Mouse (Mus musculus) forebrain, embryonic 12.5 days (tissue): Measurements from ENCODE around the gene Zfp771. TPM values are rescaled to one million over a fixed set of nuclear protein-coding genes. Genes with fewer than 3 reads are reported as not detected.
A peak's percentile ranks its signal among the peaks of the same experiment; 100 is the strongest.

Source experiments
- ATAC-seq: fragments of 200-750 bp; cut with Nextera tagmentation; 2 replicates; pipeline ENCODE4 v1.8.0; 2017; ENCODE audit warnings: moderate TSS enrichment; ENCODE audit not compliant: low FRiP score
- H3K27ac ChIP-seq: fragments of 300-500 bp; sonication (generic); 2 replicates; pipeline ENCODE4 v1.5.1; 2016; ENCODE audit warnings: mild to moderate bottlenecking
- H3K27me3 ChIP-seq: fragments of 300-500 bp; sonication (generic); 2 replicates; pipeline ENCODE4 v1.6.1; 2016; ENCODE audit warnings: mild to moderate bottlenecking
- H3K36me3 ChIP-seq: fragments of 300-500 bp; sonication (generic); replicated peaks from 2 replicates; pipeline ENCODE4 v1.6.1; 2016; ENCODE audit warnings: mild to moderate bottlenecking
- H3K4me1 ChIP-seq: fragments of 300-500 bp; sonication (generic); 2 replicates; pipeline ENCODE4 v1.6.1; 2016
- H3K4me2 ChIP-seq: fragments of 300-500 bp; sonication (generic); 2 replicates; pipeline ENCODE4 v1.6.1; 2016; ENCODE audit warnings: mild to moderate bottlenecking, moderate library complexity
- H3K4me3 ChIP-seq: fragments of 300-500 bp; sonication (generic); replicated peaks from 2 replicates; pipeline ENCODE4 v1.5.1; 2016; ENCODE audit warnings: mild to moderate bottlenecking
- H3K9ac ChIP-seq: fragments of 300-500 bp; sonication (generic); 2 replicates; pipeline ENCODE4 v1.6.1; 2016; ENCODE audit warnings: mild to moderate bottlenecking
- H3K9me3 ChIP-seq: fragments of 300-500 bp; sonication (generic); 2 replicates; pipeline ENCODE4 v1.6.1; 2016
- WGBS: fragments of 180-500 bp; shearing (Covaris S2); methylation state at CpG from one replicate; pipeline ENCODE4 v1.1.7; 2016; 5-methylcytosine and 5-hydroxymethylcytosine counted together
- polyA plus RNA-seq: library from polyadenylated mRNA; unstranded; fragments of >200 nt; fragmentation: Nextera tagmentation; extraction: Ambion mirVana; gene quantifications from 2 replicates; pipeline ENCODE4 v1.2.1, GENCODE M21; 2016

Gene Zfp771
- polyA plus RNA-seq, 1 experiment from 2014 or later = 60.3 TPM

GRCm38 (mm10) chr7:127260309-127261111, 16.4 kb downstream of the Zfp771 start, which contains the start of gene Dctpp1:
Dctpp1 (minus strand) TSS chr7:127260709.
- H3K4me1 ChIP-seq = peaks cover 19% of the 10 kb centered on the region
- ATAC-seq = peak; percentile 98
- peak within 1 kb of the TSS; percentile 86 for H3K4me2 ChIP-seq
- WGBS = under 1% methylated on average over 50 of the region's 50 CpGs
- H3K36me3 ChIP-seq = peaks cover 23% of the 10 kb centered on the region
- H3K9ac ChIP-seq = peak within 1 kb of the TSS; percentile 75
- no peaks in the 10 kb centered on the region for H3K27me3 ChIP-seq
- peak within 1 kb of the TSS; percentile 71 for H3K4me3 ChIP-seq
- no peak within 1 kb of the TSS for H3K27ac ChIP-seq
- H3K9me3 ChIP-seq = no peaks in the 10 kb centered on the region

GRCm38 (mm10) chr7:127262218-127262961, 18.3 kb downstream of the Zfp771 start:
- peaks cover 7% of the 10 kb centered on the region; the same call in 1 of the 2 replicates for H3K36me3 ChIP-seq
- H3K27ac ChIP-seq = no peak overlapping the region
- H3K9me3 ChIP-seq = no peaks in the 10 kb centered on the region
- 86% methylated on average over 10 of the region's 10 CpGs for WGBS
- H3K4me1 ChIP-seq = peaks cover 19% of the 10 kb centered on the region
- H3K9ac ChIP-seq = no peak overlapping the region
- no peak overlapping the region for H3K4me2 ChIP-seq
- H3K4me3 ChIP-seq = no peak overlapping the region
- no peak for ATAC-seq
- H3K27me3 ChIP-seq = no peaks in the 10 kb centered on the region

- WGBS = 95% methylated on average over 3 of the region's 3 CpGs
- no peak overlapping the region for H3K27ac ChIP-seq
- peaks cover 19% of the 10 kb centered on the region for H3K4me1 ChIP-seq
- H3K4me3 ChIP-seq = no peak overlapping the region
- no peaks in the 10 kb centered on the region for H3K9me3 ChIP-seq
- H3K27me3 ChIP-seq = no peaks in the 10 kb centered on the region
- no peaks in the 10 kb centered on the region for H3K36me3 ChIP-seq
- no peak overlapping the region for H3K9ac ChIP-seq
- ATAC-seq = no peak
- no peak overlapping the region for H3K4me2 ChIP-seq
Observed at GRCm38 (mm10) chr7:127263526-127263925, 19.5 kb downstream of the Zfp771 start.

GRCm38 (mm10) chr7:127270256-127270655, 26.2 kb downstream of the Zfp771 start:
- Histone ChIP-seq H3K9ac (no peak overlapping the region), H3K27me3 (no peaks in the 10 kb centered on the region), H3K36me3 (peaks cover 18% of the 10 kb centered on the region), H3K4me1 (peaks cover 14% of the 10 kb centered on the region), H3K4me2 (no peak overlapping the region), H3K9me3 (no peaks in the 10 kb centered on the region), H3K27ac (no peak overlapping the region), H3K4me3 (no peak overlapping the region)
- ATAC-seq = no peak
- WGBS = 88% methylated on average over 2 of the region's 2 CpGs

- Histone ChIP-seq H3K27ac (no peak overlapping the region), H3K36me3 (peaks cover 18% of the 10 kb centered on the region), H3K4me2 (no peak overlapping the region), H3K9me3 (no peaks in the 10 kb centered on the region), H3K9ac (no peak overlapping the region), H3K4me1 (peaks cover 14% of the 10 kb centered on the region), H3K27me3 (no peaks in the 10 kb centered on the region), H3K4me3 (no peak overlapping the region)
- no peak for ATAC-seq
- WGBS = 93% methylated on average over 5 of the region's 5 CpGs
Observed at GRCm38 (mm10) chr7:127270666-127271065, 26.6 kb downstream of the Zfp771 start.

- Histone ChIP-seq H3K4me3 (no peak overlapping the region), H3K9ac (no peak overlapping the region), H3K27ac (no peak overlapping the region), H3K4me2 (no peak overlapping the region), H3K9me3 (no peaks in the 10 kb centered on the region), H3K4me1 (peaks cover 14% of the 10 kb centered on the region), H3K27me3 (no peaks in the 10 kb centered on the region), H3K36me3 (peaks cover 18% of the 10 kb centered on the region)
- ATAC-seq = no peak
- 94% methylated on average over 4 of the region's 4 CpGs for WGBS
Observed at GRCm38 (mm10) chr7:127271093-127271492, 27.0 kb downstream of the Zfp771 start.

- peaks cover 14% of the 10 kb centered on the region for H3K4me1 ChIP-seq
- peak overlapping the region; percentile 94 for H3K4me2 ChIP-seq
- 97% methylated on average over 15 of the region's 15 CpGs for WGBS
- no peaks in the 10 kb centered on the region for H3K27me3 ChIP-seq
- no peak for ATAC-seq
- peak overlapping the region; percentile 83; the same call in 1 of the 2 replicates for H3K4me3 ChIP-seq
- H3K9me3 ChIP-seq = no peaks in the 10 kb centered on the region
- H3K36me3 ChIP-seq = peaks cover 18% of the 10 kb centered on the region
- H3K9ac ChIP-seq = no peak overlapping the region
- H3K27ac ChIP-seq = no peak overlapping the region
Observed at GRCm38 (mm10) chr7:127272566-127272965, 28.5 kb downstream of the Zfp771 start.

GRCm38 (mm10) chr7:127273118-127273923, 29.2 kb downstream of the Zfp771 start:
- Histone ChIP-seq H3K9ac (peak overlapping the region; percentile 91), H3K27ac (peak overlapping the region; percentile 80), H3K4me3 (peak overlapping the region; percentile 83), H3K36me3 (peaks cover 18% of the 10 kb centered on the region), H3K9me3 (no peaks in the 10 kb centered on the region), H3K4me1 (peaks cover 14% of the 10 kb centered on the region), H3K27me3 (no peaks in the 10 kb centered on the region), H3K4me2 (peak overlapping the region; percentile 94)
- peak; percentile 76 for ATAC-seq
- 20% methylated on average over 46 of the region's 50 CpGs for WGBS

- Histone ChIP-seq H3K27me3 (no peaks in the 10 kb centered on the region), H3K9ac (peak within 1 kb of the TSS; percentile 91), H3K9me3 (no peaks in the 10 kb centered on the region), H3K4me2 (peak within 1 kb of the TSS; percentile 94), H3K4me1 (peaks cover 14% of the 10 kb centered on the region), H3K36me3 (peaks cover 17% of the 10 kb centered on the region), H3K4me3 (peak within 1 kb of the TSS; percentile 83), H3K27ac (peak within 1 kb of the TSS; percentile 80)
- WGBS = 3% methylated on average over 39 of the region's 39 CpGs
- ATAC-seq = peak; percentile 91
Observed at GRCm38 (mm10) chr7:127273925-127274789, 30.1 kb downstream of the Zfp771 start, which contains the start of gene Sephs2. Sephs2 (minus strand) TSS chr7:127274055.

- 74% methylated on average over 5 of the region's 5 CpGs for WGBS
- H3K4me2 ChIP-seq = no peak overlapping the region
- no peak overlapping the region for H3K9ac ChIP-seq
- H3K4me1 ChIP-seq = peaks cover 14% of the 10 kb centered on the region
- no peak overlapping the region for H3K27ac ChIP-seq
- no peaks in the 10 kb centered on the region for H3K9me3 ChIP-seq
- no peaks in the 10 kb centered on the region for H3K27me3 ChIP-seq
- ATAC-seq = no peak
- peaks cover 4% of the 10 kb centered on the region for H3K36me3 ChIP-seq
- H3K4me3 ChIP-seq = no peak overlapping the region
Observed at GRCm38 (mm10) chr7:127276519-127276961, 32.5 kb downstream of the Zfp771 start.

GRCm38 (mm10) chr7:127278311-127278710, 34.2 kb downstream of the Zfp771 start:
- Histone ChIP-seq H3K9me3 (no peaks in the 10 kb centered on the region), H3K9ac (peak overlapping the region; percentile 18; the same call in 1 of the 2 replicates), H3K4me2 (no peak overlapping the region), H3K4me3 (no peak overlapping the region), H3K27me3 (no peaks in the 10 kb centered on the region), H3K4me1 (peaks cover 3% of the 10 kb centered on the region), H3K36me3 (no peaks in the 10 kb centered on the region), H3K27ac (no peak overlapping the region)
- WGBS = 24% methylated on average over 8 of the region's 8 CpGs
- ATAC-seq = no peak; the same call in 1 of the 2 replicates
